Mouse (Mus musculus) embryonic fibroblast, embryonic 13.5 days (primary cell): ENCODE data around the gene Masp2. TPM values are rescaled to one million over a fixed set of nuclear protein-coding genes. Genes with fewer than 3 reads are reported as not detected.

Experiments used
- H3K27ac ChIP-seq: 2 replicates; pipeline ENCODE4 v1.5.1; 2012; ENCODE audit warnings: low read length, control low read depth, inconsistent platforms; ENCODE audit not compliant: insufficient read depth
- H3K4me1 ChIP-seq: 2 replicates; pipeline ENCODE4 v1.6.1; 2011; ENCODE audit warnings: low read length; ENCODE audit not compliant: control insufficient read depth, insufficient read depth
- H3K4me3 ChIP-seq: 2 replicates; pipeline ENCODE4 v1.5.1; 2011; ENCODE audit warnings: mild to moderate bottlenecking, control low read depth, low read length; ENCODE audit not compliant: insufficient read depth
- CTCF ChIP-seq: IDR thresholded peaks from 2 replicates; pipeline ENCODE4 v1.5.1; 2011; ENCODE audit warnings: mild to moderate bottlenecking, control low read depth, low read length, moderate library complexity, borderline replicate concordance; ENCODE audit not compliant: insufficient read depth
- POLR2A ChIP-seq: IDR thresholded peaks from 2 replicates; pipeline ENCODE4 v1.6.1; 2011; ENCODE audit warnings: low read depth, mild to moderate bottlenecking, control low read depth, low read length, moderate library complexity
- polyA plus RNA-seq: library from polyadenylated mRNA; stranded (reverse); fragments of >200 nt; gene quantifications from 2 replicates; pipeline ENCODE4 v1.2.4, GENCODE M21; 2011; ENCODE audit warnings: low read depth; ENCODE audit not compliant: missing spikeins, insufficient read length

Gene Masp2
- polyA plus RNA-seq, 1 experiment, result not detected

DNA sequence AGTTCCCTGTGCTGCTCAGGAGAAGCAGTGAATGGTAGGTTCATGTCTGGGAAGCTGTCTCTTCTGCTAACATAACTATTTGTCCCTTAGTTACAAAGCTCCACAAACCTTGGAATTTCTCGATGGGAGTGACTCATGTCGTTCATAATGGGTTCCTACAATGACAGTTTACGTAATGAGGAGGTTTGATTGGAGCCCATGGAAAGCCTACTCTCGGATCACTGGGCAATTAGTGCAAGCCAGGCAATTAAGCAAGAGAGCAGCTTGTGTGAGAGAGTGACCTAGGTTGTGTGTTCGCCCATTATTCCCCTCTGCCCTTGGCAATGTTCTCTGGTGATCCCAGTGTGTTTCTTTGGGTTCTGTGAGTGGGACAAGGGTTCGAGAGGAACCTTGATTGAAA is 6.4 kb upstream of the Masp2 start:
- Histone ChIP-seq H3K4me1 (peaks cover 4% of the 10 kb centered on the region; the same call in 1 of the 2 replicates), H3K4me3 (no peak overlapping the region), H3K27ac (no peak overlapping the region)
- no peak for TF ChIP-seq POLR2A
- TF ChIP-seq CTCF, result no peak

DNA sequence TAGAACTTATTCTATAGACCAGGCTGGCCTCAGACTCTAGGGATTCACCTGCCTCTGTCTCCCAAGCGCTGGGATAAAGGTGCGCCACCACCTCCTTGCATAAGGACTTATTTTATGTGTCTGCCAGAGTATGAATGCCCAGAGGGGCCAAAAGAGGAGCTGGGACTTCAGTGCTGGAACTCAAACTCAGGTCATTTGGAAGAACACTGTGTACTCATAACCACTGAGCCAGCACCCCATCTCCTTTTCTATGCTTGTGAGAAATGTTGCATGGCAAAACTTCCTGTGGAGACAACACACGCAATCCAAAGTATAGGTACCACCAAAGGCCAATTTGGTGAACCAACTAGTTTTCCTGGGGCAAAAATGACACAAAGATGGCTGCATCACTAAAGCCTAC is 5.6 kb upstream of the Masp2 start:
- H3K4me3 ChIP-seq, result no peak overlapping the region
- peaks cover 4% of the 10 kb centered on the region; the same call in 1 of the 2 replicates for H3K4me1 ChIP-seq
- H3K27ac ChIP-seq, result no peak overlapping the region
- TF ChIP-seq POLR2A (no peak), CTCF (no peak)

DNA sequence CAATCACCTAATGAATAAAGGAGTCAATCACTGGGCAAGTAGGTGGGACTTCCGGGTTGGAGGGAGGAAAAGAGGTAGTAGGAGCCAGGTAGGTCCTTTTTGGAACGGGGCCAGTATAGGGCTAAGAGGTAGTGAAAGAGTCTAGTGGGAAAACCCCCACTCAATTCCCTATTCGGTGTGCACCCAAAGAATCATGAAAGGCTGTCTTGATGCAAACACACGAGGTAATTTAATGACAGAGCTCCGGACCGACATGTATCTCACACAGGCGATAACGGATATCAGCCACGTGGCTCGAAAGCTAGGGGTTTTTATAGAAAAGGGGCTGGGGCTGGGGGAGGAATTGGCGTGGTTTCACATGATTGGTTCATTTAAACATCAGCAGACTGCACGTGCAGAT is 3.5 kb upstream of the Masp2 start:
- no peak overlapping the region for H3K4me3 ChIP-seq
- H3K4me1 ChIP-seq, result 0 out of 2 replicates have a peak, but pooled peaks cover under 1% of the 10 kb centered on the region
- no peak overlapping the region for H3K27ac ChIP-seq
- no peak for TF ChIP-seq POLR2A
- TF ChIP-seq CTCF, result no peak

DNA sequence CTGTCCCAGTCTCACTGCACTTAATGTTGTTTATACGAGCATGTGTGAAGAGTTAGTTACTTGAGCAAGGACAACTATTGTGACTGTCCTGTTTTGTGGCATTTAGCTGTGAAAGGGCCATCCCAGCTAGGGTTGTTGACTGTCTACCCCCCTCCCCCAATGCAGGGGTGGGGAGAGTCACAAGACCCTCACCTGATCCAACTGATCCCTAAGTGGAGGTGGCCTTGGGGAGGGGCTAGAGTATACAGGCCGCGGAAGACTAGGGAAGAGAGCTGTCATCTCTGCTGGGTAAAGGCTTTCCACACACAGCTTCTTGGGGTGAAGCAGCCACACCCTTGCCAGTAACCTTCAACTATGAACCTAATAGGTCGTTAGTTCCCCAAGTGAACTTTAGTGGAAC is 2.0 kb upstream of the Masp2 start:
- no peak overlapping the region for H3K27ac ChIP-seq
- TF ChIP-seq CTCF, result no peak
- TF ChIP-seq POLR2A, result no peak
- H3K4me1 ChIP-seq, result 0 out of 2 replicates have a peak, but pooled peaks cover 3% of the 10 kb centered on the region
- no peak overlapping the region for H3K4me3 ChIP-seq

DNA sequence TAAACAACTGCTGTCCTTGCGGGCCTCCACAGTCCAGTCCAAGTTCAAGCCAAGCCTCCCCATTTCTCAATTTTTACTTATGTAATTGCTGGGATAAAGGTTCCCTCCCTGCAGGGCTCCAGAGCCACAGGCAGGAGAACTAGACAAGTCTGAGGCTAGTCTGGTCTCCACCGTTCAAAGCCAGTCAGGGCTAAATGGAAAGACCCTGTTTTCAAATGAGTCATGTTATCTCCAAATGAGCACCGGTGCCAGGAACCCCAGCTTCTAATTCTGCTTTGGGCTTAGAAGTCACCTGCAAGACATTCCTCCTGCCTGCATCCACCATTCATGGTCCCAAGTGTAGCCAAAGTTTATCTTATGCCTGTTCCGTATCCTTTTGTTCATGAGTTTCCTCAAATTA is 483 bp upstream of the Masp2 start:
- H3K4me3 ChIP-seq, result no peak overlapping the region
- TF ChIP-seq CTCF (no peak), POLR2A (no peak)
- H3K27ac ChIP-seq, result no peak overlapping the region
- 0 out of 2 replicates have a peak, but pooled peaks cover 3% of the 10 kb centered on the region for H3K4me1 ChIP-seq

DNA sequence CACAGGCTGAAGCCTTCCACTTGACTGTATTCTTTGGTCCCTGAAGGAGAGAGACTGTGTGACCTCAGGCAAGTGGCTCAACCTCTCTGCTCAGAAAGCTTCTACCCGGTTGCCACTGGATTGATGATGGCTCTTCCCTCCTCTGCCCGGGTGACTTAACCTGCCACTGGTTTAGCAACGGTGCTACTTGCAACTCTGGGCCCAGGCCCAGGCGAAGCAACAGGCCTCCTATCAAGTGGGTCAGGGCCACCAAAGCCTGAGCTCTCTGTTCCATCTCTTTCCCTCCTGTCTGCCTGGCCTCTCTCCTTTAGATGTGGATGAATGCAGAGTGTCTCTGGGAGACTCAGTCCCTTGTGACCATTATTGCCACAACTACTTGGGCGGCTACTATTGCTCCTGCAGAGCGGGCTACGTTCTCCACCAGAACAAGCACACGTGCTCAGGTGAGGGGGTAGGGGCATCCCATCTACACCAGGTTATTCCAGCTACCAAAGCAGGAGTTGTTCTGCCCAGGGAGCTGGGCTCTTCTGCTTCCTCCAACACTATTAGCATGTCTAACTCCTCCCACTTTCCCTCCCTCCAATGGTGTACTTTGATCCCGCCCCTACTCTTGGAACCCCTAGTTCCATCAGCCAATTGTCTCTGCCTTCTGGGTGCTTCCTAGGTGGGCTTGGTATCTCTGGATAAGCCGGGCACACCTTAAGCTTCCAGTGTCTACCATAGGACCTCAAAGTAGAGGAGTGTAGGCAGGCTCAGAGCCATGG is 1.2 kb downstream of the Masp2 start:
- H3K4me1 ChIP-seq, result peaks cover 3% of the 10 kb centered on the region; the same call in 1 of the 2 replicates
- TF ChIP-seq POLR2A, result no peak
- no peak for TF ChIP-seq CTCF
- no peak overlapping the region for H3K4me3 ChIP-seq
- peak overlapping the region; percentile 36; the same call in 1 of the 2 replicates for H3K27ac ChIP-seq

DNA sequence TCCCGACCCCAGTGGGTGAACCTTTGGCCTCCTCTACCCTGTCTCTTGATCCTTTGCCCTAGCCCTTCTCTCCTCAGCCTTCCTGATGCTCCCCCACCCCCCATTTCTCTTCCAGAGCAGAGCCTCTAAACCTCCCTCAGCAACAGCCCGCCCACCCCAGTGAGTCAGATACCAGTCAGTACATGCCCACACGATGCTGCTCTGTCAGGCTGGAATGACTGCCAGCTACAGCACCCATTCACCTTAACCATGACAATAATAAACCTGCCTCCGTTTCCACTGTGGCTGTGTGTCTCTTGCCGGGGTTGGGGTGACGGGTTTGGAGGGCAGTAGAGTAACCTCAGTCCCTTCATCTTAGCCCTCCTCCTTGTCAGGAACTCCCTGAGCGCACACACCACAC is 1.8 kb downstream of the Masp2 start:
- TF ChIP-seq POLR2A (no peak), CTCF (no peak)
- Histone ChIP-seq H3K4me1 (peaks cover 9% of the 10 kb centered on the region), H3K27ac (peak overlapping the region; percentile 36; the same call in 1 of the 2 replicates), H3K4me3 (no peak overlapping the region)

DNA sequence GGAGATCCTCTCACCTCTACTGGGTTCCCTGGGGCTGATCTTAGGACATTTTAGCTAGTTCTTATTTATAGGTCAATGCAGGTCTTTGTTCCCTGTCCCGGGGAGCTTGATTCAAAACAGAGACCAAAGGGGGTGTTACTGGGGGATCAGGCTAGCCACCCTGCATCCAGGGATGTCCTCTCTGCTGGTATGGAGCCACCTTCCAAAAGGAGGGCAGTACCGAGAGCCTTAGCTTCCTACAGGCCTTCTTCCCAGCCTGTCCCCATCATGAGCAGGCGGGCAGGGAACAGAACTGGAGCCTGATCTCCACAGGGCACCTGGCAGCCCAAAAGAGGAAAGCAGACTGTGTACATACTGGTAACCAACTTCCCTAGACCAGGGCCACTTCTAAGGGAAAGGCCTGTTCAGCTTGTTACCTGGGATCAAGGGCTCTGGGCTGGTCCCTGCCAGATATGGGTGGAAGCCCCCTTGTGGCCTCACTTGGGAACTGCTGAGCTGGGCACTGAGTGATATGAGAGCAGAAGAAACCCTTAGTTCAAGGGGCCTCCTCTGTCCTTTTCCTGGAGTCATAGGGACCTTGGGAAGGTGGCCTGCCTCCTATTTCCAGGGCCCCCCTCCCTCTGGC is 2.3 kb downstream of the Masp2 start:
- Histone ChIP-seq H3K27ac (no peak overlapping the region), H3K4me1 (peaks cover 10% of the 10 kb centered on the region), H3K4me3 (no peak overlapping the region)
- TF ChIP-seq CTCF, result peak; percentile 40; the same call in 1 of the 2 replicates
- no peak for TF ChIP-seq POLR2A

DNA sequence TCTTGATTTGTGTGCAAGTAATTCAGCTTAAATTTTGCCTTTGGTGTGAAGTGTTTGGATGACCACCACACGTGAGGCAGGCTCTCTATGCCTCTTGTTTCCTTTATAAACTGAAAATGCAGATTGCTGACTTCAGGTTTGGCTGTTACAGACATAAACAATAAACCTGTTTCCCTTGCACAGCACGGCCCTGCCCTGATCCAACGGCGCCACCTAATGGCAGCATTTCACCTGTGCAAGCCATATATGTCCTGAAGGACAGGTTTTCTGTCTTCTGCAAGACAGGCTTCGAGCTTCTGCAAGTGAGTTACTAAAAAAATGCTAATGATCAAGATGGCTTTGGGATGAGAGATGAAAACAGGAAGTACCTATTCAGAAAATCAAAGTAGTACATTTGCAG is 5.4 kb downstream of the Masp2 start:
- no peak overlapping the region for H3K27ac ChIP-seq
- H3K4me3 ChIP-seq, result no peak overlapping the region
- TF ChIP-seq CTCF, result peak; percentile 88
- TF ChIP-seq POLR2A, result no peak
- H3K4me1 ChIP-seq, result peaks cover 11% of the 10 kb centered on the region

DNA sequence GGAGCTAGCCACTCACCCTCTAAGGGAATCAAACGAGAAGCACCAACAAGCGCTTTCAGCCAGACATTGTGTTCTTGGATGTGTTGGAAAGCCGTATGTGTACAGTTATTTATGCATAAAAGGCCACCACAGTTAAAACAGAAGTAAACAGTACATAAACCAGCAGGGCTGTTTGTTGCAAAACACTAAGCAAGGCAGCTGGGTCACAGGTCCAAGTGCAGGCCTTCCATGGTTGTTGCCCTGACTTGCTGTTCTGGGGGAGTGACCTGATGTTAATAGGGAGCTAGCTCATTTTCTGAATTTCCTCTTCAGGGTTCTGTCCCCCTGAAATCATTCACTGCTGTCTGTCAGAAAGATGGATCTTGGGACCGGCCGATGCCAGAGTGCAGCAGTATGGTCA is 7.5 kb downstream of the Masp2 start:
- Histone ChIP-seq H3K4me1 (peaks cover 8% of the 10 kb centered on the region), H3K4me3 (no peak overlapping the region), H3K27ac (no peak overlapping the region)
- TF ChIP-seq CTCF (no peak), POLR2A (no peak)
